Mouse (Mus musculus) hindbrain, embryonic 13.5 days (tissue): ENCODE measurements around the gene Dazap1. TPM values are rescaled to one million over a fixed set of nuclear protein-coding genes. Genes with fewer than 3 reads are reported as not detected.

Experiments
- ATAC-seq: fragments of 200-750 bp; cut with Nextera tagmentation; 2 replicates; pipeline ENCODE4 v1.8.0; 2017; ENCODE audit warnings: moderate TSS enrichment; ENCODE audit not compliant: low FRiP score
- H3K27ac ChIP-seq: fragments of 300-500 bp; sonication (generic); 2 replicates; pipeline ENCODE4 v1.5.1; 2015; ENCODE audit warnings: inconsistent platforms, mild to moderate bottlenecking, moderate library complexity
- H3K27me3 ChIP-seq: fragments of 300-500 bp; sonication (generic); 2 replicates; pipeline ENCODE4 v1.6.1; 2015; ENCODE audit warnings: mild to moderate bottlenecking, inconsistent platforms
- H3K36me3 ChIP-seq: fragments of 300-500 bp; sonication (generic); 2 replicates; pipeline ENCODE4 v1.6.1; 2015; ENCODE audit warnings: mild to moderate bottlenecking, inconsistent platforms
- H3K4me1 ChIP-seq: fragments of 300-500 bp; sonication (generic); replicated peaks from 2 replicates; pipeline ENCODE4 v1.6.1; 2015; ENCODE audit warnings: inconsistent platforms
- H3K4me2 ChIP-seq: fragments of 300-500 bp; sonication (generic); 2 replicates; pipeline ENCODE4 v1.6.1; 2015; ENCODE audit warnings: inconsistent platforms, mild to moderate bottlenecking, moderate library complexity
- H3K4me3 ChIP-seq: fragments of 300-500 bp; sonication (generic); 2 replicates; pipeline ENCODE4 v1.5.1; 2015; ENCODE audit warnings: mild to moderate bottlenecking, inconsistent platforms
- H3K9ac ChIP-seq: fragments of 300-500 bp; sonication (generic); 2 replicates; pipeline ENCODE4 v1.6.1; 2015; ENCODE audit warnings: mild to moderate bottlenecking, inconsistent platforms
- H3K9me3 ChIP-seq: fragments of 300-500 bp; sonication (generic); 2 replicates; pipeline ENCODE4 v1.6.1; 2016; ENCODE audit warnings: inconsistent platforms
- WGBS: fragments of 180-500 bp; shearing (Covaris S2); methylation state at CpG from one replicate; pipeline ENCODE4 v1.1.7; 2015; 5-methylcytosine and 5-hydroxymethylcytosine counted together
- polyA plus RNA-seq: library from polyadenylated mRNA; unstranded; fragments of >200 nt; fragmentation: Nextera tagmentation; extraction: Ambion mirVana; gene quantifications from 2 replicates; pipeline ENCODE4 v1.2.1, GENCODE M21; 2015

Gene Dazap1
- polyA plus RNA-seq, 1 experiment from 2014 or later = 61.6 TPM

DNA sequence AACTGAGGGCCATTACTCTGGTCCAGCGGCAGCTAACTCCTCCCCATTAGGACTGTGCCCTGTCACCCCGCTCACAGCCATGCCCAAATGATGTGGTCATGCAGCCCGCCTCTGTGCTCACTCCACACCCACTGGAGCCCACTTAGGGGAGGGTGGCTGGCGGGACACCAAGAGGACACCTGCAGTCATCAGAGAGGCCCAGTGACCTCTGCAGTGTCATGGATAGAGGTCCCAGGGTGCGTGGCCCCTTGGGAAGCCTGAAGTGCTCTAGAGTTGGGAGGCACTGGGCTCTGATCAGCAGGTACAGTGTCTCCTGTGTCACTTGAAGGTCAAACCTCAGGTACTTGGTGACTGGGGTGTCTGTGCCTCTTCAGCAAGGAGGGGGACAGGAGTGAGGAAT, 35.5 kb downstream of the Dazap1 start:
- no peak for ATAC-seq
- Histone ChIP-seq H3K9me3 (no peaks in the 10 kb centered on the region), H3K9ac (peak overlapping the region; percentile 99), H3K4me1 (peaks cover 83% of the 10 kb centered on the region), H3K36me3 (peaks cover 20% of the 10 kb centered on the region), H3K27ac (peak overlapping the region; percentile 97), H3K4me3 (peak overlapping the region; percentile 53), H3K27me3 (no peaks in the 10 kb centered on the region), H3K4me2 (peak overlapping the region; percentile 98)
- 80% methylated on average over 5 of the region's 5 CpGs for WGBS

DNA sequence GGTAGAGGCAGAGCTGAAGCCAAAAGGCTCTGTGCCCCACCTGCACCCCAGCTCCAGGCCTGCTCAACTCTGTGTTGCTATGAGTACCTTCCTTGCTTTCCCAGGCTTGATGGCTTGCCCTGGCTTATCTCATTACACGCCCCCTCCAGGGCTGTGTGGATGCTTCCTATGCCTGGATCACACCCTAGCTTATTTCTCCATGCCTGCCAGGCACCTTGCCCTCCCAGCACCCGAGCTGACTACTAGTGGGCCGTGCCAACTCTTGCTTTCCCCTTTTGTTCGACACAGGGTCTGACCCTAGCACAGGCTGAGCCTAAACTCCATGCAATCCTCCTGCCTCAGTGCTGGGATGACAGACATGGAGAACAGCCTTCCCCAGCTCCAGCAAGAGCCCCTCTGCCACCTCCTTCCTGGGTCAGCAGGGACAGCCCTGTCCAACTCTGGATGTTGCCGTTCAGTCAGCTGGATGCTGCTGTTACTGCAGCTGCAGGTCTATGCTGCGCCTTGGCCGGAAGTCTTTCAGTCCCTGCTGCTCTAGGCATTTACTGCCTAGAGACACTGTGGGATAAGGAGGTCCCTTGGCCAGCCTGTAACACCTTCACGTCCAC, 36.3 kb downstream of the Dazap1 start:
- H3K4me1 ChIP-seq = peaks cover 88% of the 10 kb centered on the region
- H3K4me2 ChIP-seq = peak overlapping the region; percentile 98
- peak overlapping the region; percentile 97 for H3K27ac ChIP-seq
- no peaks in the 10 kb centered on the region for H3K9me3 ChIP-seq
- WGBS = 66% methylated on average over 8 of the region's 8 CpGs
- H3K36me3 ChIP-seq = peaks cover 28% of the 10 kb centered on the region
- no peak overlapping the region; the same call in 1 of the 2 replicates for H3K4me3 ChIP-seq
- H3K9ac ChIP-seq = peak overlapping the region; percentile 99
- ATAC-seq = no peak
- no peaks in the 10 kb centered on the region for H3K27me3 ChIP-seq

DNA sequence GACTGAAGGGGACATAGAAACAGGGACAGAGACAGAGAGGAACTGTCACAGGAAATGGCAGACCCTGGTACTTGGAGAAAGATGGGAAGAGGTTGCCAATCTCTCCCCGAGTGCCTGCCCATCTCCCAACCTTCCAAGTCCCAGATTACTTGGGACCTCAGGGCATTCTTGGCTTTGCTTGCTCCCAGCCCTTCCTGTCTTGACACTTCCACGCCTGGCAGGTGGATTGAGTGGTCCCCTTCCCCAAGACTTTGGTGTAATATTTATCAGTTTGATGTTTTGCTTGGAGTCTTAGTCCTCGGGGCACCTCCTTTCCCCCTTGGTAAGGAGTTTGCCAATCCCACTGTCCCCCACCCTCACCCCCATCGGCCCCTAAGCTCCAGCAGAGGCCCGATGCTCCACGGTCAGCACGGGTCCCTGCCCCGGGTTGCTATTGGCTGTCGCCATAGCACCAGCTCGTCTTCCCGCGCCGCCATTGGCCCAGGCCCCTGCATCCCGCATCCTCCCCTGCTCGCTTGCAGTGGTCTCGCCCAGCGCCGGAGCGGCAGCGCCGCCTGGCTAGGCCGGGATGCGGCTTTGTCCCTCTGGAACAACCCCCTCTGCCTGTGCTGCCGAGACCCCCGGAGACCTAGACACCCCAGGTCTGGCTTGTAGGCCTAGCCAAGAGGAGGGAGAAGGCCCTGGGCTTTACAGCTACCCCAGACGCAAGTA, 37.4 kb downstream of the Dazap1 start:
- Histone ChIP-seq H3K27me3 (no peaks in the 10 kb centered on the region), H3K4me3 (peak overlapping the region; percentile 69), H3K9me3 (no peaks in the 10 kb centered on the region), H3K36me3 (peaks cover 33% of the 10 kb centered on the region), H3K4me2 (peak overlapping the region; percentile 98), H3K27ac (peak overlapping the region; percentile 97), H3K4me1 (peaks cover 89% of the 10 kb centered on the region), H3K9ac (peak overlapping the region; percentile 99)
- peak; percentile 72 for ATAC-seq
- WGBS = 2% methylated on average over 26 of the region's 26 CpGs

- Histone ChIP-seq H3K4me1 (peaks cover 89% of the 10 kb centered on the region), H3K27me3 (no peaks in the 10 kb centered on the region), H3K27ac (peak overlapping the region; percentile 97), H3K4me3 (peak overlapping the region; percentile 69), H3K9me3 (no peaks in the 10 kb centered on the region), H3K9ac (peak overlapping the region; percentile 99), H3K4me2 (peak overlapping the region; percentile 98), H3K36me3 (peaks cover 33% of the 10 kb centered on the region)
- 6% methylated on average over 12 of the region's 15 CpGs for WGBS
- no peak for ATAC-seq
These were observed 38.0 kb downstream of the Dazap1 start for GRCm38 (mm10) chr10:80299301-80299700.

GRCm38 (mm10) chr10:80299824-80300223, 38.5 kb downstream of the Dazap1 start:
- Histone ChIP-seq H3K4me1 (peaks cover 89% of the 10 kb centered on the region), H3K27me3 (no peaks in the 10 kb centered on the region), H3K9ac (peak overlapping the region; percentile 99), H3K9me3 (no peaks in the 10 kb centered on the region), H3K36me3 (peaks cover 33% of the 10 kb centered on the region), H3K4me3 (peak overlapping the region; percentile 69), H3K4me2 (peak overlapping the region; percentile 98), H3K27ac (peak overlapping the region; percentile 97)
- WGBS = 30% methylated on average over 10 of the region's 10 CpGs
- no peak for ATAC-seq

- peak overlapping the region; percentile 69 for H3K4me3 ChIP-seq
- no peaks in the 10 kb centered on the region for H3K9me3 ChIP-seq
- H3K4me2 ChIP-seq = peak overlapping the region; percentile 98
- H3K27ac ChIP-seq = peak overlapping the region; percentile 97
- peak overlapping the region; percentile 99 for H3K9ac ChIP-seq
- H3K4me1 ChIP-seq = peaks cover 89% of the 10 kb centered on the region
- no peaks in the 10 kb centered on the region for H3K27me3 ChIP-seq
- 6% methylated on average over 11 of the region's 11 CpGs for WGBS
- peaks cover 39% of the 10 kb centered on the region for H3K36me3 ChIP-seq
- peak; percentile 85 for ATAC-seq
These were observed 39.4 kb downstream of the Dazap1 start for GRCm38 (mm10) chr10:80300672-80301181.

- peak overlapping the region; percentile 69 for H3K4me3 ChIP-seq
- 55% methylated on average over 10 of the region's 10 CpGs for WGBS
- no peaks in the 10 kb centered on the region for H3K9me3 ChIP-seq
- H3K27ac ChIP-seq = peak overlapping the region; percentile 97
- no peaks in the 10 kb centered on the region for H3K27me3 ChIP-seq
- H3K4me1 ChIP-seq = peaks cover 89% of the 10 kb centered on the region
- H3K4me2 ChIP-seq = peak overlapping the region; percentile 98
- peak; percentile 15; the same call in 1 of the 2 replicates for ATAC-seq
- peaks cover 46% of the 10 kb centered on the region for H3K36me3 ChIP-seq
- H3K9ac ChIP-seq = peak overlapping the region; percentile 99
These were observed 40.2 kb downstream of the Dazap1 start for GRCm38 (mm10) chr10:80301256-80302081.

DNA sequence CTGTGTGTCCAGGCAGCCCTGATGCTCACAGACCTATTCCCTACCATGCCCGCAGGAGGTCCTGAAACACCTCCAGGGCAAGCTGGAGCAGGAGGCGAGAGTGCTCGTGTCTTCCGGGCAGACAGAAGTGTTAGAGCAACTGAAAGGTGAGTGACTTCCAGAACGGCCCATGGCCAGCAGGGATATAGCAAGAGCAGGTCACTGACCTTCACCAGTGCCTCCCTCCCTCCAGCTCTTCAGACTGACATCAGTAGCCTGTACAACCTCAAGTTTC, 40.7 kb downstream of the Dazap1 start:
- Histone ChIP-seq H3K9ac (peak overlapping the region; percentile 99), H3K27ac (peak overlapping the region; percentile 97), H3K4me1 (peaks cover 86% of the 10 kb centered on the region), H3K9me3 (no peaks in the 10 kb centered on the region), H3K27me3 (no peaks in the 10 kb centered on the region), H3K36me3 (peaks cover 52% of the 10 kb centered on the region), H3K4me2 (peak overlapping the region; percentile 98), H3K4me3 (peak overlapping the region; percentile 69)
- 44% methylated on average over 5 of the region's 5 CpGs for WGBS
- ATAC-seq = no peak

DNA sequence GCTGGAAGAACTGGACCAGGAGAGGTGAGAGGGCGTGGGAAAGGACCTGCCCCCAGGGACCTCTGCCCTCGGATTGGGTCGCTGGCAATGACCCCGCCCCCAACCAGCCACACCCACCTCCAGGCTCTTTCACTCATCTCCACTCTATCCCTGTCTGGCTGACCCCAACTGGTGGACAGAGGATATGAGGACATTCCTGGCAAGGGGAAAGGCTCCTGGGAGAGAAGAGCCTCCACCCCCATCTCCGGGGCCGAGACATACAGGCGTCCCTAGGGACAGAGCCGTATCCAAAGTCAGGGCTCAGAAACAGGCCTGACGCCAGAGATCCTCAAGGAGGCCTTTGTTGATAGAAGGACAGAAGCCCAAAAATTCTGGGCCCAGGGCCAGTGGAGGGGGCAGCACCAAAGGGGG, 41.2 kb downstream of the Dazap1 start:
- peaks cover 56% of the 10 kb centered on the region for H3K36me3 ChIP-seq
- peak overlapping the region; percentile 69 for H3K4me3 ChIP-seq
- WGBS = 6% methylated on average over 9 of the region's 9 CpGs
- H3K27me3 ChIP-seq = no peaks in the 10 kb centered on the region
- peak overlapping the region; percentile 97 for H3K27ac ChIP-seq
- peak overlapping the region; percentile 99 for H3K9ac ChIP-seq
- no peaks in the 10 kb centered on the region for H3K9me3 ChIP-seq
- peak overlapping the region; percentile 98 for H3K4me2 ChIP-seq
- no peak; the same call in 1 of the 2 replicates for ATAC-seq
- H3K4me1 ChIP-seq = peaks cover 86% of the 10 kb centered on the region

DNA sequence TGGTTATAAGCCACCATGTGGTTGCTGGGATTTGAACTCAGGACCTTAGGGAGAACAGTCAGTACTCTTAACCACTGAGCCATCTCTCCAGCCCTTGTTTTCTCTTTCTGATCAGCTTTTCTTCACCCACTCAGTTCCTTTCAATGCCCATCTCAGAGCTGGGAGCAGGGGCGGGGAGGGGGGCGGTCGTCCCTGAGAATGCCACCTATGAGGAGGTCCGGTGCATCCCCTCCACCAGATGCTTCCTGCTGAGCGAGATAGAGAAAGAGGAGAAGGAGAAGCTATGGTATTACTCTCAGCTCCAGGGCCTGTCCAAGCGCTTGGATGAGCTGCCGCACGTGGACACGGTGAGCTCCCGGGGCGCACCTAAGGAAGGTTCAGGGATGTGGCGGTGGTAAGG, 43.2 kb downstream of the Dazap1 start:
- no peaks in the 10 kb centered on the region for H3K9me3 ChIP-seq
- H3K4me3 ChIP-seq = peak overlapping the region; percentile 15
- peak overlapping the region; percentile 46 for H3K4me2 ChIP-seq
- peaks cover 78% of the 10 kb centered on the region for H3K4me1 ChIP-seq
- peak overlapping the region; percentile 58 for H3K9ac ChIP-seq
- H3K36me3 ChIP-seq = peaks cover 76% of the 10 kb centered on the region
- ATAC-seq = no peak
- no peaks in the 10 kb centered on the region for H3K27me3 ChIP-seq
- 32% methylated on average over 12 of the region's 12 CpGs for WGBS
- no peak overlapping the region for H3K27ac ChIP-seq

DNA sequence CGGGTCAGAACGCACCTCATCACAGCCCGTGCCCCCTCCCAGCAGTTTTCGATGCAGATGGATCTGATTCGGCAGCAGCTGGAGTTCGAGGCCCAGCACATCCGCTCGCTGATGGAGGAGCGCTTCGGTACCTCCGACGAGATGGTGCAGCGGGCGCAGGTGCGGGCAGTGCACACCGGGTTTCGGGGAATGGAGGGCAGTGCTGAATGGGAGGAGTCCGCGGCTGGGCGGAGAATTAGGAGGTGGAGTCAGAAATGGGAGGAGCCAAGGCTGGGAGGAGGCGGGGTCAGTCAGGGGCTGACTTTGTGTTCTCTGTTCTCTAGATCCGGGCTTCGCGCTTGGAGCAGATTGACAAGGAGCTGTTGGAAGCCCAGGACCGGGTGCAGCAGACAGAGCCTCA, 43.6 kb downstream of the Dazap1 start:
- Histone ChIP-seq H3K9me3 (no peaks in the 10 kb centered on the region), H3K36me3 (peaks cover 80% of the 10 kb centered on the region), H3K4me2 (peak overlapping the region; percentile 46), H3K27me3 (no peaks in the 10 kb centered on the region), H3K4me3 (peak overlapping the region; percentile 15), H3K9ac (peak overlapping the region; percentile 58), H3K4me1 (peaks cover 75% of the 10 kb centered on the region), H3K27ac (no peak overlapping the region)
- no peak for ATAC-seq
- WGBS = 25% methylated on average over 25 of the region's 25 CpGs

GRCm38 (mm10) chr10:80311560-80311959, 50.3 kb downstream of the Dazap1 start:
- peaks cover 100% of the 10 kb centered on the region for H3K36me3 ChIP-seq
- no peak overlapping the region for H3K4me3 ChIP-seq
- H3K9ac ChIP-seq = no peak overlapping the region
- ATAC-seq = no peak
- no peak overlapping the region for H3K27ac ChIP-seq
- WGBS = 88% methylated on average over 16 of the region's 16 CpGs
- H3K4me1 ChIP-seq = peaks cover 59% of the 10 kb centered on the region
- H3K4me2 ChIP-seq = no peak overlapping the region
- peaks cover 3% of the 10 kb centered on the region; the same call in 1 of the 2 replicates for H3K27me3 ChIP-seq
- H3K9me3 ChIP-seq = no peaks in the 10 kb centered on the region
